Comparison of ENCODE assay signal across 8 mouse cellular contexts in genomic region chr12:37880042-37881017, GRCm38 (mm10).
A peak's percentile ranks its signal among the peaks of the same experiment; 100 is the strongest.
DNase-seq lines count a peak whose midpoint lies in the region; ATAC-seq and TF ChIP-seq lines count a peak whose summit lies in the region.

No protein-coding gene starts in this region.

- no peak overlapping the region for H3K27ac ChIP-seq in kidney, embryonic 15.5 days
- no peak overlapping the region for H3K27ac ChIP-seq in embryonic facial prominence, embryonic 15.5 days (replicated peaks)
- no peak overlapping the region for H3K27ac ChIP-seq in heart, embryonic 15.5 days
- H3K27ac ChIP-seq in small intestine, adult 2 months (ENCODE audit: insufficient read depth, low read depth, low read length) = peak overlapping the region; percentile 8; the same call in 1 of the 2 replicates

- H3K9me3 ChIP-seq in kidney, embryonic 15.5 days (replicated peaks) = no peaks in the 10 kb centered on the region
- H3K9me3 ChIP-seq in embryonic facial prominence, embryonic 15.5 days (replicated peaks) = no peaks in the 10 kb centered on the region
- H3K9me3 ChIP-seq in heart, embryonic 15.5 days (replicated peaks) = no peaks in the 10 kb centered on the region

- no peaks in the 10 kb centered on the region for H3K27me3 ChIP-seq in kidney, embryonic 15.5 days
- H3K27me3 ChIP-seq in embryonic facial prominence, embryonic 15.5 days = 0 out of 2 replicates have a peak, but pooled peaks cover 4% of the 10 kb centered on the region
- H3K27me3 ChIP-seq in heart, embryonic 15.5 days = no peaks in the 10 kb centered on the region
- H3K27me3 ChIP-seq in small intestine, adult 2 months (ENCODE audit: control insufficient read depth, insufficient read depth, low read length) = no peaks in the 10 kb centered on the region

- no peak for TF ChIP-seq CTCF in small intestine, adult 2 months (IDR thresholded peaks at IDR 0.05; ENCODE audit: extremely low read depth, insufficient read length, insufficient replicate concordance, low read depth, low read length)

- peak overlapping the region; percentile 35; the same call in 1 of the 2 replicates for H3K9ac ChIP-seq in kidney, embryonic 15.5 days
- H3K9ac ChIP-seq in embryonic facial prominence, embryonic 15.5 days = no peak overlapping the region
- 0 out of 2 replicates have a peak overlapping the region, but pooled peaks have one; percentile 3 for H3K9ac ChIP-seq in heart, embryonic 15.5 days

- no peaks in the 10 kb centered on the region for H3K36me3 ChIP-seq in kidney, embryonic 15.5 days
- no peaks in the 10 kb centered on the region for H3K36me3 ChIP-seq in embryonic facial prominence, embryonic 15.5 days
- H3K36me3 ChIP-seq in heart, embryonic 15.5 days = no peaks in the 10 kb centered on the region
- no peaks in the 10 kb centered on the region for H3K36me3 ChIP-seq in small intestine, adult 2 months (ENCODE audit: control insufficient read depth, insufficient read depth, low read length)

- 1% methylated on average over 26 of the region's 26 CpGs for WGBS in kidney, embryonic 15.5 days
- WGBS in embryonic facial prominence, embryonic 15.5 days = under 1% methylated on average over 26 of the region's 26 CpGs
- under 1% methylated on average over 26 of the region's 26 CpGs for WGBS in heart, embryonic 15.5 days
- 5% methylated on average over 26 of the region's 26 CpGs for WGBS in small intestine, adult 2 months

- peak overlapping the region; percentile 87 for H3K4me2 ChIP-seq in kidney, embryonic 15.5 days
- peak overlapping the region; percentile 82 for H3K4me2 ChIP-seq in embryonic facial prominence, embryonic 15.5 days (replicated peaks)
- peak overlapping the region; percentile 82 for H3K4me2 ChIP-seq in heart, embryonic 15.5 days

- TF ChIP-seq POLR2A in small intestine, adult 2 months (IDR thresholded peaks at IDR 0.05; ENCODE audit: low read depth, low read length) = no peak

- peak; percentile 73 for ATAC-seq in kidney, embryonic 15.5 days (replicated peaks; ENCODE audit: low FRiP score)
- ATAC-seq in embryonic facial prominence, embryonic 15.5 days (ENCODE audit: insufficient number of reproducible peaks, low FRiP score, low TSS enrichment, low read depth) = no peak
- no peak for ATAC-seq in heart, embryonic 15.5 days (replicated peaks; ENCODE audit: insufficient number of reproducible peaks, insufficient read depth, low FRiP score, low read depth)
- ATAC-seq in megakaryocyte progenitor cell, adult 5-6 weeks (replicated peaks; ENCODE audit: poor library complexity) = no peak

- peak overlapping the region; percentile 44 for H3K4me3 ChIP-seq in kidney, embryonic 15.5 days (replicated peaks)
- H3K4me3 ChIP-seq in embryonic facial prominence, embryonic 15.5 days (replicated peaks) = peak overlapping the region; percentile 46
- H3K4me3 ChIP-seq in heart, embryonic 15.5 days = peak overlapping the region; percentile 46
- H3K4me3 ChIP-seq in small intestine, adult 2 months (ENCODE audit: low read depth, low read length) = peak overlapping the region; percentile 37

- no peak for DNase-seq in kidney, adult 18-20 months
- peak; percentile 51 to 58 for DNase-seq in layer of hippocampus, postnatal 25 days (ENCODE audit: extremely low spot score in 1 of 2, low spot score in 1 of 2)
- DNase-seq in lung, postnatal 14 days = peak; percentile 14

- peaks cover 6% of the 10 kb centered on the region; the same call in 1 of the 2 replicates for H3K4me1 ChIP-seq in kidney, embryonic 15.5 days
- H3K4me1 ChIP-seq in embryonic facial prominence, embryonic 15.5 days = peaks cover 10% of the 10 kb centered on the region; the same call in 1 of the 2 replicates
- H3K4me1 ChIP-seq in heart, embryonic 15.5 days (replicated peaks) = peaks cover 7% of the 10 kb centered on the region
- H3K4me1 ChIP-seq in small intestine, adult 2 months (ENCODE audit: control insufficient read depth, insufficient read depth, insufficient read length, low read length) = no peaks in the 10 kb centered on the region
